Mouse (Mus musculus) heart, adult 9 months (tissue): Measurements from ENCODE around the gene Il10rb.

ENCODE experiments used
- DNase-seq, 2 experiments: peaks; one replicate each; pipeline ENCODE4 v3.0.0; 2022; ENCODE audit warnings: low spot score in 2 of 2

Il10rb gene

DNA sequence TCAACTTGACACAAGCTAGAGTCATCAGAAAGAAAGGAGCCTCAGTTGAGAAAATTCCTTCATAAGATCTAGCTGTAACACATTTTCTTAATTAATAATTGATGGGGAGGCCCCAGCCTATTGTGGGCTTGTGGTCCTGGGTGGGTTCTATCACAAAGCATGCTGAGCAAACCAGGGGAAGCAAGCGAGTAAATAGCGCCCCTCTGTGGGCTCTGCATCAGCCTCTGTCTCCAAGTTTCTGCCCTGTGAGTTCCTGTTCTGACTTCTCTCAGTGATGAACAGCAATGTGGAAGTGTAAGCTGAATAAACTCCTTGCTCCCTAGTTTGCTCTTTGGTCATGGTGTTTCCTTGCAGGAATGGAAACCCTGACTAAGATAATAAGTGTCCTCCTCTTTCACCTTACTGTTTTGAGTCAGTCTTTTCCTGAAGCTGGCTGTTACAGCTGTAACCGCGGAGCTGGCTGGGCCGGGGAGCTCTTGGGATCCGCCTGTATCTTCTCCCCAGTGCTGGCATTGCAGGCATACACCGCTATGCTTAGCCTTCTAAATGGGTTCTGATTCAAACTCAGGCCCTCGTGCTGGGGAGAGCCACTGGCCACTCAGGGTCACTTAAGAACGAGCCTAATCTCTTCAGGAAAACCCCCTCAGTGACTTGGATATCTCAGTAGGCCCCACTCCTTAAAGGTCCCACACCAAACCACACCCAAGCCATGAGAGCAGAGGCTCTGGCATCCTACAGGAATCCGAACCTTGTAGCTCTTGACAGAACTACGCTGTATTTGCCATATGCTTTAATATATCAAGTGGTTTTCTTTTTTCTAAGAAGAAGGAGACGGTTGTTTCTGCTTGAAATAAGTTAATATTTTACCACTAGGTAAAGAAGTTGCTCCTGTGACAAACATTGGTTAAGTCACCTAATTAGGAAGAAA, 44.4 kb downstream of the Il10rb start:
- no peak for DNase-seq

DNA sequence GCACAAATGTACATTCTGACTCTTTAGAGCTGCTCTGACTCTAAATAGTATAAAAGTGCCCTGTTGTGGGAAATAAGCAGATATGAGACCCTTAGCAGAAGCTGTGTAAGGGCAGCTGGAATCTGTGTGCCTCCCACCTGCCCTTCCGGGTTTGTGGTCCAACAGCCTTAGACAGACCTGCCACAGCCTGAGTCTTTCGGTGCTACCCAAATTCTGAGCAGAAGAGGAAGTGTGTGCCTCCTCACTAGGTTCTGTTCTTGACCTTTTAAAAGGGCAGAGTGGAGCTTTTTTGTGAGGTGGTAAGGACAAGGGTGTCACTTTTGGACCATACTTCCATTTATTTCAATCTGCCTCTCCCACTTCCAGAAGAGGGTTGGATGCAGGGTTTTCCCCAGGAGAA, 46.0 kb downstream of the Il10rb start:
- no peak for DNase-seq

GRCm38 (mm10) chr16:91452363-91452896, 46.5 kb downstream of the Il10rb start:
- peak; percentile 73 for DNase-seq

GRCm38 (mm10) chr16:91455868-91456267, 49.9 kb downstream of the Il10rb start:
- no peak for DNase-seq

GRCm38 (mm10) chr16:91458301-91458746, 52.4 kb downstream of the Il10rb start:
- DNase-seq: no peak

DNA sequence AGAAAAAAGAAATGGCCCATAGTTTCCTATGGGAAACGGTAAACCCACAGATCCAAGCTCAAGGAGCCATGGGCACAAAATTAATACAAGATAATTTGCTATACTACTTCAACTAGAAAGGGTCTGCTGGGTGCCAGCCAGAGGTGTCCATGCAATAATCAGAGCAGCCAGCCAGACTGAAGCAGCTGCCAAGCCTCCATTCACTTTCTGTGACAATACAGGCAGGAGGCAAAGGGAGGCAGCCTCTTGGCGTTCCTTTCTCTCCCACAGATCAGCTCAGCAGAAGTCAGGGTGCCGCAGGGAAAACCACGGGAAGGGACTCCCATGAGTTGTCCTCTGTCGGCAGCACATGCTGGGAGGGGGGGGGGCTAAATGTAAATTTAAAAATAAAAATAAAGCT, 53.0 kb downstream of the Il10rb start:
- peak in 1 of 2 experiments; percentile 25 for DNase-seq

DNA sequence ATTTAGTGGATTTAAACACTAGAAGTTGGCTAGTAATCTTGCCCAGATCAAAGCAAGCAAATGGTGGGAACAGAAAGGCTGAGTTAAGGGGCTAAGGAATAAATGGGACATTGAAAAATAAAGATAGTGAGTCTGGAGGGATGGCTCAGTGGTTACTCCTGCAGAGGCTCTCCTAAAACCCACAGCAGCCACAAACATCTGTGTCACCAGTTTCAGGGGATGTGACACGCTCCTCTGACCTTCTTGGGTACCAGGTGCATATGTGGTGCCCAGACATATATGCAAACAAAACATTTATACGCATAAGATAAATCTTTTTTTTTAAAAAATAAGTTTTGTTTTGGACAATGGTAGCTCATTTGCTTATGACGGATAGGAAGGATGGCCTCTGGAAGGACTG, 53.4 kb downstream of the Il10rb start:
- no peak for DNase-seq

GRCm38 (mm10) chr16:91459841-91460370, 53.9 kb downstream of the Il10rb start:
- no peak for DNase-seq

DNA sequence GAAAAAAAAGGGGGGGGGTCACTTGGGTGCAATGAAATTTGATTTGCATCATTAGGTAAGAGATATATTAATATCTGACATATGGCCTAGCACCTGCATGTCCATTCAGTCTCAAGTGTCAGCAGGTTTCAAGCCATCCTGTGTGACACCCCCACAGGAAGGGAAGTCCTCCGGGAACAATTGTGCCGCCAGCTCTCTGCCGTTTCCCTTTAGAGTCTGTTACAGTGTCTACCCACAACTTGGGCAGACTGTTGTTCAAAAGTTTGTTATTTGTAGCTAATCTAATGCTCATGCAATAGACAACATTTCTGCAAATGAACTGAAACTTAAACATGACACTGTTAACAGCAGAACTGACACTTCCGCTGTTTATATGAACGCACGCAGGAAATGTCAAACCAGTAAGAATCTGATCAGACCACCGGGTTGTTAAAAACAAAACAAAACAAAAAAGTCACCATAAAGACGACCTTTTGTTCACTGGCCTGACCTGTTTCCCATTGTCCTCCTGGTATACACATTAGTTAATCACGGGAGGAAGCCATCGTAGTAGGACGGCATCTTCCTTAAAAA, 55.2 kb downstream of the Il10rb start:
- peak in 1 of 2 experiments; percentile 60 for DNase-seq

DNA sequence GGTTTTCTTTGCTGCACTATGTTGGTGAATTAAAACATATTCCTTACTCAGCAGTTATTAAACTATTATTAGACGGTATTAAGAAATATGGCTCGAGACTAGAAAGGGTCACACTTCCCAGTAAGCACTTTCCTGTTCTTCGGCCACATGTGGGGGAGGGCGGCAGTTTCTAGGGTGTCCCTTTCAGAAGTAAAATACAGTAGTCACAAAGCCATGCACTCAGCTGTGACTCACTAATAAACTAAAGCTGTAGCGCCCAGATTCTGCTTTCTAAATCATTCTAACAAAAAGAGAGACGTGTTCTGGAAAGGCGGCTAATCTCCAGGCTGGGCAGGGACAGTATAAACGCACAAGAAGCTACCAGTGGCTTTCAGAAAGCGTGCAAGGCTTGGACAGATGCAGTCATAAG, 55.8 kb downstream of the Il10rb start:
- DNase-seq: no peak

DNA sequence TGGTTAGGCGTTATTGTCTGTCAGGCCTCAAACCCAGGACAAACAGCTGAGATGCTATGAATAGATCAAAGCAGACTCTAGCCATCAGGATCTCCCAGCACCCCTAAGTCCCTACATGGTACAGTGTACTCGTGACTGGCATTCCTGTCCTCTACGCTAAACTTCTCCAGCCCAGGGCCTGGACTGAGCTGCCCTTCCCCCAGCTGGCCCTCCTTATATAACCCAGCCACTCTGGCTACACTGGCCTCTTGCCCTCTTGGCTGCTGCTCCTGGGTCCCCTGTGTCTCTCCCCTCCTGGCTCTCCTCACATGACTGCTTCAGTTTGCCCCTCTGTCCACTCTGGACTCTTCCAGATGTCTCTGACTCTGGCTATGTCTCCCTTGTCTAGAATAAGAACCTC, 56.7 kb downstream of the Il10rb start:
- DNase-seq: peak; percentile 46 to 56

DNA sequence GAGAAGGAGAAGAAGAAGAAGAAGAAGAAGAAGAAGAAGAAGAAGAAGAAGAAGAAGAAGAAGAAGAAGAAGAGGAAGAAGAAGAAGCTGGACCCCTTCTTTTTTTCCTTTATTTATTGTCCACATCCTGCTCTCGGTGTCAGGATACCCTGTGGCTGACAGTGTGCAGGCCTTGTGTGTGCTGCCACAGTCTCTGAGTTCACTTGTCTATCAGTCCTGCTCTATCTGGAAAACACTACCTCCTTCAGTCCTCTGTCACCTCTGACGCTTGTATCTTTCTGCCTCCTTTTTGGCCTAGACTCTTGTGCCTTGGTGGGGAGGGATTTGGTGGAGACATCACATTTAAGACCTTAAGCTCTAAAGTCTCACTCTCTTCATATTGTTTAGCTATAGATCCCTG, 57.4 kb downstream of the Il10rb start:
- DNase-seq: no peak

DNA sequence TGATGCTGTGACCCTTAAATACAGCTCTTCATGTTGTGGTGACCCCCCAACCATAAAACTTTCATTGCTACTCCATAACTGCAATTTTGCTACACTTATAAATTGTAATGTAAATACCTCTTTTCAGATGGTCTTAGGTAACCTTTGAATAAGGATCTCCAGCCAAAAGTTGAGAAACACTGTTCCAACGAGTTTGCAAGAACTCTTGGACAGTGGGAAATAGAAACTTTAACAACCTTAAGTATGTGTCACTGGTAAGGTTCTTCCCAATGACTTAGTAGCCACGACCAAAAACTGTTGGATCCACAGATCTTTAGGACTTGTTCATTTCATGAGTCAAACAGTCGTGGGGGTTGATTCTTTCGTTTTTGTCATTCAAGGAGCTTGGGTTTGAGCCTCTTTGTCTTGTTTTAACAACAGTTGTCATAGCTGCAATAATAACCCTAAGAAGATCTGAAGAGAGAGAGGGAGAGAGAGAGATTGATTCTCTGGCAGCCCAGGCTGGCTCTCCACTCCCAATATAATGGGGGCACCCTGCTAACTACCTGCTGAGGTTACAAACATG, 58.0 kb downstream of the Il10rb start:
- no peak for DNase-seq

DNA sequence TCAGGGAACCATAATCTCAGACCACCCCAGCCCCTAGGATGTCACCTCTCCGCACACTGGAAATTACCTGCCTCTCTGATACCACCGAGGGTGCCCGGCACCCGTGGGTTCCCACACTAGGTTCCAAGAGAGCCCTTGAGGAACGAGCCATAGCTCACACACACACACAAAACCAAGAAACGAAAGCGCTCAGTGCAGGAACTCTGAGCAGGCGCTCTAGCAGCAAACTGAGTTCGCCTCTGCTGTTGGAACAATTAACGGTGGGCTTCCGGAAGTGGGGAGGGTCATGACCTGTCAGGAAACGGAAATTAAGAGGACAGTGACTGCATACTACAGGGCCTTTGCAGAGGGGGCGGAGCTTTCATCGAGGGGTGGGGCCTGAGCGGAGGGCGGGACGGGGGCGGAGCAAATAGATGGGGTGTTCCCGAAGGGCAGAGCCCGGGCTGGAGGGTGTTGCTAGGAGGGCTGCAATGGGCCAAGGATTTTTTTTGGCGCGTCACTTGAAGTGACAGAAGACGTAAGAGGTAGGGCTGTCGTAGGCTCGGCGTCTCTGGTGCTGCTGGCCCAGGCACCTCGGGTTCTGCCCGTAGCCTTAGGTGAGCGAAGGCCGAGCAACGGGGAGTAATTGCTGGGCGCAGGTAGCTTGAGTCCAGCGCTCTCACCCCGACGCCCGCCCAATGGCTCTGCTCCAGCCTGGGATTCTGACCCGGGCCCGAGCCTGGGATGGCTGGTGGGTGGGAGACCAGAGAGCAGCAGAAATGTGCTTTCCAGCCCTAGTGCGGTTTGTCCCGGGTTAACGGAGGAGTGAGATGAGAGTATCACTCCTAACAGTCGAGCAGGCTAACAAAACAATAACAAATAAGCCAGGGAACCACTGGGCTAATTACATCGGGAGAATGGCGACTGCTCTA, 58.9 kb downstream of the Il10rb start:
- DNase-seq: peak; percentile 89 to 90

DNA sequence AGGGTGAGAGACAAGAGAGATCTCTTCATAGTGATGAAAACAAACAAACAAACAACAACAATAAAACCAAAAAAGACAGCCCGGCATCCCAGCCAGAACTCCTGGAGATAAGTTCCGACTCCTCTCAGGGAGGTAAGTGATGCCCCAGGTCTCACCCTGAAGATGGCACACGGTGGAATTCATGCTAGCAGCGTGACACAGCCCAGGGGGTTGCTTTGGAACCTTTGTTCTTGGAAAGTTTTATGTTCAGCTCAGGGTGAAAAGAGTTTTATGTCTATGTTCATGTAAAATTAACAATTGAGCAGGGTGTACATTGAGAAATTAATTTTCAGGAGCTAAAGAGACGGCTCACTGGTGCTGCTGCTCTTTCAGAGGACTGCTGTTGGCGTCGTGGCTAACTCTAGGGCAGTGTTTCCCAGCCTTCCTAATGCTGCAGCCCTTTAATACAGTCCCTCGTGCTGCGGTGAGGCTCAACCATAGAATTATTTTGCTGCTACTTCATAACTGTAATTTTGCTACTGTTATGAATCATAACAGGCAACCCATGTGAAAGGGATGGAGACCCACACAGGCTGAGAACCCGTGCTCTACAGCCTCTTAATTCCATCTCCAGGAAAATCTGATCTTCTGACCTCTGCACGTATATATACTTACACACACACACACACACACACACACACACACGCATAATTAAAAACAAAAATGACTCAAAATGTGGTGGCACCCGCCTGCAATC, 59.7 kb downstream of the Il10rb start:
- DNase-seq: no peak

DNA sequence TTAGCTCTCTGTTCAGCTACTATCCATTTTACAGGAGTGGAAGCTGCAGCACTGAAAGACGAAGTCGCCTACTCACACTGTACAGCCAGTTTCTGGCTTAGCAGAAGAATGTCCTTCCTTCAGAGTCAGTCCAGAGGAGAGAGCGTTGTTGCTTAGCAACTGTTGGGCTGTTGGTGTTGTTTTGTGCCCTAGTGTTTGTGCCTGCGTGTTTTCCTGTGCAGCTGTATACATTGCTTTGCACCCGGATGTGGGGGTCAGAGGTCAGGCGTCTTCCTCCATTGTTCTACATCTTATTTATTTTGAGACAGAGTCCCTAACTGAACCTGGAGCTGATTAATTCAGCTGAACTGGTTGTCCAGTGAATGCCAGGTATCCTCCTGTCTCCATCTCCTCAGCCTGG, 60.6 kb downstream of the Il10rb start:
- DNase-seq: no peak

DNA sequence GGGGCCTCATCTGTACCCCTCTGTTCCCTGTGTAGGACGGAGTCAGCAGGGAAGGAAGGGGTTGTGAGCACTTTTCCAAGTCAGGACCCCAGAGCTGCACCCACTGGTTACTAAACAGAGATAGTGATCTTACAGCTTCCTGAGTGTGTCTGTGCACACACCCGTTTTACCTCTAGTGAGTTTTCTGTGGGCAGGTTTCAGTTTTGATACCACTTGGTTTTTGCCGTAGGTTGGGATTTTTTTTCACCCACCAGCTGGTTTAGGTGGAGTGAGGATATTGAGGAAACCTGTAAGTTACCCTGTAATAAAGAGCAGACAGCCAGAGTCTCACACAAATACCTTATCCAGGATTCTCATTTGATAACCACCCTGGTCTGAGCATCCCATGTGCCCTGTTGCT, 64.5 kb downstream of the Il10rb start:
- DNase-seq: no peak

- no peak for DNase-seq
Observed at GRCm38 (mm10) chr16:91471481-91471880, 65.5 kb downstream of the Il10rb start.
